Mouse (Mus musculus) kidney, adult 9 months (tissue): ENCODE data around the gene Olfr767.
A peak's percentile ranks its signal among the peaks of the same experiment; 100 is the strongest.
"Not testable (repeated sequence)": the region's sequence is repeated elsewhere in the genome, so short reads cannot be mapped to it uniquely, and the experiment has no call there.

Experiments used
- DNase-seq: peaks from one replicate; pipeline ENCODE4 v3.0.0; 2022

Gene Olfr767

DNA sequence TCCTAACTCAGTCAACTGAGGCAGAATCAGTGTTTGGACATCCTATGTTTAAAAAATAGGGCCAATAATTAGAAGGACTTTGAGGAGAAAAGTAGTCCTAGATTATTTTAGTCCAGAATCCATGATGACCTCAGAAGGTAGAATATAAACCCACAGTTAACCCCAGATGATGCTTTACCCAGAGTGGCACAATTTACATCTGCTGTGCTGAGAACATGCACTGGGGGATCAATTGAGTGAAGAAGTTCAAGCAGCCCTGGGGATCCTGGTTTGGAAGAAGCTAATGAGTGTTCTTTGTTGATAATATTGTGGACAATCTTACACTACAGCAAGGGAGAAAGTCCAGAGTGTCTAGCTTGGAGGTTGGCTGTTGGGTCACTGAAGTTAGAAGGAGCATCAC is at the start of gene Olfr767:
TSS of gene Olfr767 (minus strand) at position 101 of the 400 bp plus-strand sequence.
- not testable (repeated sequence) for DNase-seq

DNA sequence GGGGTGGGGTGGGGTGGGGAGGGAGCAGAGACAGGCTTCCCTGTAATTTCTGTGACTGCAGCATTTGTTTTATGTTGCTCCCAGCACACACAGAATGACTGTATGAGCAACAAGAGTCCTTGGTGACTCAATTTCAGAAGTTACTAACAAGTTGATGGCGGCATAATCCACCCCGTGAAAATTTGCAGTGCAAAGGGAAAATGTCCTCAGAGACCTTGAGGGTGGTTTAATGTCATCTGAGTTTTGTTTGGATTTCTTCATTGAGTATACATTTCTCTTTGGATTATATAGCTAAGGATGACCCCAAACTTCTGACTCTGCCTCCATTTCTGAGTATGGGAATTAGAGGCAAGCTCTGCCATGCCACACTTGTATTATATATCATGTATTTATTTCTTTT is 35.1 kb upstream of the Olfr767 start, which contains the start of gene Olfr769:
TSS of gene Olfr769 (minus strand) at position 101 of the 400 bp plus-strand sequence.
- DNase-seq, result no peak

DNA sequence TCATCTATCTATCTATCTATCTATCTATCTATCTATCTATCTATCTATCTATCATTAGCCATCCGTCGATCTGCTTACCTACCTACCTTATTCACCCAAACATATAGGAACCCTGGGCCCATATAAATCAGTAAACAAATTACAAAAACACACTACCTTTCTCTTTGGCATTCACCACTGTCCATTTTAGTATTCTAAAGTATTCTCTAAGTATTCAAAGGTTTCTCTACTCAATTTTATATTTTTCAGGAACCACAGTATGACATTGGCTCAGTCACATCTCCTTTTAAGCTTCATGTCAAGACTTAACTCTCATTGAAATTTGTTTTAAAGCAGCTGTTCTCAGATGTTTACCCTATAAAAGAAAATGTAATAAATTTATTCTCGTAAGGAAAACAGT is 32.4 kb upstream of the Olfr767 start:
- DNase-seq, result no peak

DNA sequence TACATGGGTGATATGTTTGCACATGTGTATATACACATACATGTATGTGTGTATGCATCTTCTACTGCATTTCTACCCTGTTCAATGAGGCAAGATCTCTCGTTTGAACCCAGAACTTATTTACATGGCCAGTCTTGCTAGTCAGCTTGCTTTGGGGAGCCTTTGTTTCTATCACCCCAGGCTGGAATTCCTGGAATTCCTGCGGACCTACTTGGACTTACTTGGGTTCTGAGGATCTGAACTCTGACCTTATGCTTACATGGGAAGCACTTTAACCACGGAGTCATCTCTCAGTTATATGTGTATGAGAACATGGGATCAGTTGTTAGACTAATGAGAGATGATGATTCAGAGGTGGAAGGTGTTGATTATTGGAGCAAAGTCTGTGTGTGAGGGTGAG is 18.5 kb upstream of the Olfr767 start:
- no peak for DNase-seq

DNA sequence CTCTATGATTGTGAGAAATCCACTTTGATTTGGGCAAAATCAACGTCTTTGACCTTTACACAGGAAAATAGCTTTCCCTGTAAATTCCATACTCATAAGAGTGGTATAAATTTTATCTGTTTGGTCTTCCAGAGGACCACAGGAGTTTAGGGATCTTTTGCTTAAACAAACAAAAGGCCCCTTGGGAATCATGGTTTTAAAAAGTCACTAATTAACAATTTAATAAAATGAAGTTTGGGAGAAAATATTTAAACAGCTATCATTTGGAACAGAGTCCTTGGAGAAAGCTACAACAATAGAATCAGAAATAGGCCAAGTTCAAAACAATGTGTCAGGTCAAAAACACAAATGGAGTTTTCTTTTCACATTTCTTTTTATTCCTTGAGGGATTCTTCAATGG is 16.6 kb upstream of the Olfr767 start, which contains the start of gene Olfr768:
TSS of gene Olfr768 (minus strand) at position 101 of the 400 bp plus-strand sequence.
- no peak for DNase-seq

DNA sequence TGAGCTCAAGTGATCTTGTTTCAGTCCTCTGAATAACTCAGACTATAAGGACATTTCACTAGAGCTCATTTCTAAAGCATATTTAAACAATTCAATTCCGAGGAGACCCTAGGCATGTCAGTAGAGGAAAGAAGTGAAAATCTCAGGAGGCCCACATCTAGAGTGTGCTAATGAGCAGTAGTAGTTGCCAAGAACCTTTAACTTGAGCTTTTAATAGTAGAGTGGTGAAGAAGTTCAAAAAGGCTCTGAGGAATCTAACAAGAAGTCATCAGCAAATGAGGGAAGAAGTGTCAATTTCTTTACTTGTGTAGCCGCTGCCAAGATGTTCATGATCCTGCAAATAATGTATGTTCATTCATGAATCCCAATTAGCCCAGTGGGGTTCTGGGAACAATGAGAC is 13.8 kb downstream of the Olfr767 start, which contains the start of gene Olfr766-ps1:
TSS of gene Olfr766-ps1 (minus strand) at position 101 of the 400 bp plus-strand sequence.
- no peak for DNase-seq

DNA sequence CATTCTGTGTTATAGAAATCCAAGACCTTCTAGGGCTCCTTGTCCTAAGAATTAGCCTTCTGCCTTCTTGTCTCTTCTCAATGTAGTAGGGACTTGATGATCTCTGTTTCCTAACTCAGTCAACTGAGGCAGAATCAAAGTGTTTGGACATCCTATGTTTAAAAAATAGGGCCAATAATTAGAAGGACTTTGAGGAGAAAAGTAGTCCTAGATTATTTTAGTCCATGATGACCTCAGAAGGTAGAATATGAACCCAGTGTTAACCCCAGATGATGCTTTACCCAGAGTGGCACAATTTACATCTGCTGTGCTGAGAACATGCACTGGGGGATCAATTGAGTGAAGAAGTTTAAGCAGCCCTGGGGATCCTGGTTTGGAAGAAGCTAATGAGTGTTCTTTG is 32.8 kb downstream of the Olfr767 start, which contains the start of gene Olfr765:
TSS of gene Olfr765 (minus strand) at position 101 of the 400 bp plus-strand sequence.
- not testable (repeated sequence) for DNase-seq

DNA sequence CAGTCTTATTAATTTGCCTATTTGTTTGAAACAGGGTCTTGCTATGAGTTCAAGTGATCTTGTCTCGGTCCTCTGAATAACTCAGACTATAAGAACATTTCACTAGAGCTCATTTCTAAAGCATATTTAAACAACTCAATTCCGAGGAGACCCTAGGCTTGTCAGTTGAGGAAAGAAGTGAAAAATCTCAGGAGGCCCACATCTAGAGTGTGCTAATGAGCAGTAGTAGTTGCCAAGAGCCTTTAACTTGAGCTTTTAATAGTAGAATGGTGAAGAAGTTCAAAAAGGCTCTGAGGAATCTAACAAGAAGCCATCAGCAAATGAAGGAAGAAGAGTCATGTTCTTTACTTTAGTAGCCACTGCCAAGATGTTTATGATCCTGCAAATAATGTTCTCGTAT is 42.9 kb downstream of the Olfr767 start, which contains the start of gene Olfr764-ps1:
TSS of gene Olfr764-ps1 (minus strand) at position 101 of the 400 bp plus-strand sequence.
- no peak for DNase-seq

DNA sequence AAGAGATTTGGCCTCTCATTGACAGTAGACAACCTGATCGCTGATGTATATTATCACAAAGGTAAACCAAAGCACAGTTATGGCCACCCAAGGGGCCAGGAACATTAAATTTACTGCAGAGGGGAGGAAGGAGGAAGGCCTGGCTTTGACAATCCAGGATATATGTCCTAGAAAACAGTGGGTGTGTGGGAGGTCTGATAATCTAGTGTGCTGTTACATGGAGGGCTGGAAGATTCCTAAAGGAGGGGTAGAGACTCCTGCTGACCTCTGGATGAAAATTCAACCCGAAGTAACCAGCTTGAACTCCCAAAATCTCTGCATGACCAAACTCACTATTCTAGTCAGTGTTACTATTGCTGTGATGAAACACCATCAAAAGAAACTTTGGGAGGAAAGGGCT is 54.4 kb downstream of the Olfr767 start:
- no peak for DNase-seq

DNA sequence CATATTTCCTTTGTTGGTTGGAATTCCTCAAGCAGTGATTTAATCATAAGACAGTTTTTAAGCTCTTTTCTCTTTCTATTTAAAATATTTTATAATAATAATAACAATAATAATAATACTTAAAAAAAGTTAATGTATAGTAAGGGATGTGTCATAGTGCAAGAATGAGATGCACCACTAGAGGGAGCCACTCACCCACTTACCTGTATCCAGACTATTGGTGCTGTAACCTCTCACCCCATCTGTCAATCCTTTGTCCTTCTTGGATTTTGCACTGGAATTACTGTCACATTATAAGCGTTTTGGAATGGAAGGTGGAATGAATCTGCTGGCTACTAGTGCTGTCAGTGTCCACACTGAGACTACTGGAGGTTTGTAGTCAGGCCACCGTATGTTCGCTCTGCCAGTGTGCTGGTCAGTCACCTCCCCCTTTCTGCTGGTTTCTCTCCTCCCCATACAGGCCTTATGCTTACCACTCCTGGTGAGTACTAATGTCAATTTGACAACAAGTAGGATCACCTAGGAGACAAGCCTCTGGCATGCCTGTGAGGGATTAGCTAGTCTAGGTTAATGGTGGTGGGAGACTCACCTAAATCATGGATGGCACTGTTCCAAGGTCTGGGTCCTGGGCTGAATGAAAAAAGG is 56.6 kb downstream of the Olfr767 start:
- DNase-seq, result peak; percentile 50
